Mouse (Mus musculus) forebrain, embryonic 11.5 days (tissue): ENCODE measurements at regions not wholly inside any gene's neighbourhood (a gene's known extent, or its start where the extent isn't known, plus 50 kb on each side); places are given as distances from the start of the nearest gene placed in this dataset.

Experiments used
- ATAC-seq: fragments of 200-750 bp; cut with Nextera tagmentation; replicated peaks from 2 replicates; pipeline ENCODE4 v1.8.0; 2017; ENCODE audit warnings: moderate TSS enrichment; ENCODE audit not compliant: low FRiP score
- DNase-seq: peaks from one replicate; pipeline ENCODE4 v3.0.0-alpha.2; 2017; ENCODE audit warnings: low spot score
- H3K27ac ChIP-seq: fragments of 300-500 bp; sonication (generic); 2 replicates; pipeline ENCODE4 v1.5.1; 2014; ENCODE audit warnings: low read depth, low read length
- H3K27me3 ChIP-seq: fragments of 300-500 bp; sonication (generic); 2 replicates; pipeline ENCODE4 v1.6.1; 2014; ENCODE audit warnings: mild to moderate bottlenecking, low read length, mixed read lengths; ENCODE audit not compliant: control insufficient read depth, insufficient read depth
- H3K36me3 ChIP-seq: fragments of 300-500 bp; sonication (generic); 2 replicates; pipeline ENCODE4 v1.6.1; 2014; ENCODE audit warnings: mild to moderate bottlenecking, low read length, moderate library complexity, mixed read lengths; ENCODE audit not compliant: control insufficient read depth, insufficient read depth
- H3K4me1 ChIP-seq: fragments of 300-500 bp; sonication (generic); replicated peaks from 2 replicates; pipeline ENCODE4 v1.6.1; 2014; ENCODE audit warnings: low read length, mixed read lengths; ENCODE audit not compliant: control insufficient read depth, insufficient read depth
- H3K4me2 ChIP-seq: fragments of 300-500 bp; sonication (generic); 2 replicates; pipeline ENCODE4 v1.6.1; 2014; ENCODE audit warnings: low read depth, mild to moderate bottlenecking, low read length, moderate library complexity, mixed read lengths; ENCODE audit not compliant: severe bottlenecking
- H3K4me3 ChIP-seq: fragments of 300-500 bp; sonication (generic); 2 replicates; pipeline ENCODE4 v1.5.1; 2014; ENCODE audit warnings: low read depth, low read length
- H3K9ac ChIP-seq: fragments of 300-500 bp; sonication (generic); 2 replicates; pipeline ENCODE4 v1.6.1; 2014; ENCODE audit warnings: low read length
- H3K9me3 ChIP-seq: fragments of 300-500 bp; sonication (generic); 2 replicates; pipeline ENCODE4 v1.6.1; 2016; ENCODE audit warnings: low read length, mixed read lengths; ENCODE audit not compliant: control insufficient read depth
- WGBS: fragments of 180-500 bp; shearing (Covaris S2); extraction: QIAGEN DNeasy Blood & Tissue Kit; methylation state at CpG from one replicate; pipeline ENCODE4 v1.1.7; 2014; 5-methylcytosine and 5-hydroxymethylcytosine counted together

- Histone ChIP-seq H3K4me3 (no peak overlapping the region), H3K27me3 (no peaks in the 10 kb centered on the region), H3K4me1 (no peaks in the 10 kb centered on the region), H3K4me2 (no peak overlapping the region), H3K9ac (no peak overlapping the region), H3K36me3 (no peaks in the 10 kb centered on the region), H3K9me3 (no peaks in the 10 kb centered on the region), H3K27ac (no peak overlapping the region)
- 89% methylated on average over 4 of the region's 4 CpGs for WGBS
- ATAC-seq (no peak), DNase-seq (no peak)
These were observed 167.1 kb downstream of the Htr7 start for GRCm38 (mm10) chr19:35890191-35890590.

DNA sequence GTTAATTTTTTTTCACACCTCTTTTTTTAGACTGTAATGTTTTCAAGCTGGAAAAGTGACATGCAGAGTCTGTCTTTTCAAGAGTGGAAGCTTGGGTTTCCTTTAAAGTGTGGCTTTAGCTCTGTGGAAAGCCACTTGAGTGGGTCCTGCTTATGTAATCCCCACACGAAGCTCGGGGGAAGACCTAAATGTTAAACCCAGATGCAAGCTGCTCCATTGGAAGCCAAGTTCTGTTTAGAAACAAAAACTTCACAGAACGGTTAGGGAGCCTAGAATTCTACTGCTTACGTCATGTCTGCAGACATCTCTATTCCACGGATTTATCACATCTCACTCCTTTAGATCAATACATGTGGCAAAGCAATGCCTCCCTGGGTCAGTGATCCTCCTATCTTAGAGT, 171.0 kb downstream of the Htr7 start:
- no peaks in the 10 kb centered on the region for H3K4me1 ChIP-seq
- no peak overlapping the region for H3K9ac ChIP-seq
- no peak overlapping the region for H3K4me2 ChIP-seq
- no peaks in the 10 kb centered on the region for H3K27me3 ChIP-seq
- DNase-seq (no peak), ATAC-seq (no peak)
- H3K36me3 ChIP-seq: no peaks in the 10 kb centered on the region
- WGBS: 77% methylated on average over 5 of the region's 5 CpGs
- H3K4me3 ChIP-seq: no peak overlapping the region
- no peak overlapping the region for H3K27ac ChIP-seq
- no peaks in the 10 kb centered on the region for H3K9me3 ChIP-seq

DNA sequence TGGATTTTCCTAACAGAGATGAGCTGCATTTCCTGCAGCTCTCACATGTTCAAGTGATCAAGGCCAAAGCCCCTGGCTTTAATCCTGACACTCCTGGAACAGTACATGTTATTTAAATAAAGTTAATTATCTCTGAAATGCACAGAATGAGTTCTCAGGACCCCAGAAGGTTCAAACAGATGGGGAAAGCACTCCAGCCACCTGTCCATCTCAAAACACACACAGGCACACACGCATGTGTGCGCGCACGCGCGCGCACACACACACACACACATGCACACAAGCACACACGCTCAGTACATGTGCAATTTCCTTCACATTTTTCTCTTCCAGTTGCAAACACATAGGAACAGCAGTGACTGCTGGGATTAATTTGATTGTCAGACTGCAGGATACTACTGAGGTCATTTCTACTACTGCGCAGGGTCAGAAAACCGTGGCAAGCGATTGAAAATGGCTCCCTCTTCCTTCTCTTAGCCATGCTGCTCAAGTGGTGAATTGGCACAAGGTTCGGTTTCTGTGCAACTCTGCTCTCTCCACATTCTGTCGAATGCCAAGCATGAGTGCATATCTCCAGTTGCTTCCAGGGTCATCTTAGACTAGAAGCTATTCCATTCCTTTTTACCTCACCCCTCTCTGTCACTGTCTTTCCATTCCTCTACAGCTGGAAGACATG, 175.4 kb downstream of the Htr7 start:
- no peaks in the 10 kb centered on the region for H3K9me3 ChIP-seq
- no peak overlapping the region for H3K4me3 ChIP-seq
- DNase-seq (no peak), ATAC-seq (no peak)
- no peaks in the 10 kb centered on the region for H3K36me3 ChIP-seq
- WGBS: 92% methylated on average over 13 of the region's 13 CpGs
- H3K4me1 ChIP-seq: no peaks in the 10 kb centered on the region
- H3K27me3 ChIP-seq: no peaks in the 10 kb centered on the region
- no peak overlapping the region for H3K27ac ChIP-seq
- no peak overlapping the region for H3K9ac ChIP-seq
- H3K4me2 ChIP-seq: no peak overlapping the region

- WGBS: 68% methylated on average over 1 of the region's 1 CpGs
- Histone ChIP-seq H3K27ac (no peak overlapping the region), H3K27me3 (no peaks in the 10 kb centered on the region), H3K36me3 (no peaks in the 10 kb centered on the region), H3K4me3 (no peak overlapping the region), H3K9ac (no peak overlapping the region), H3K9me3 (no peaks in the 10 kb centered on the region), H3K4me2 (no peak overlapping the region), H3K4me1 (no peaks in the 10 kb centered on the region)
- DNase-seq: no peak
- ATAC-seq: no peak
These were observed 181.8 kb downstream of the Htr7 start for GRCm38 (mm10) chr19:35875464-35875863.

DNA sequence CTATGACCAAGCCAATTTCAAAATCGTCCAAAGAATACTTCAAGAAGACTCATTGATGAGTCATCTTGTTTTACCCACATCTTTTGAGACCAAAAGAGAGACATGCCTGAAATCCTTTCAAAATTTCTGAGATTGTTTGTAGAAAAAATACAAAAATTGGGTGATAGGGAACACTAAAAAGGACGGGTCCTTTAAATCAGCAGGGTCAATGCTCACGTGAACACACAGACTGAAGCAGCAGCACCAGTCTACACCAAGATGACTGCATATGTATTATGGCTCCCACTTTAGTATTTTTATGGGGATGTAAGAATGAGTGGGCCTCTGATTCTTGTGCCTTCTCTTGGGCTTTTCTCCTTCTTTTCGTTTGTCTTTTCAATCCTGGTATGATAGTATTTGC, 186.6 kb downstream of the Htr7 start:
- Histone ChIP-seq H3K4me2 (no peak overlapping the region), H3K9ac (no peak overlapping the region), H3K4me3 (no peak overlapping the region), H3K27ac (no peak overlapping the region), H3K9me3 (no peaks in the 10 kb centered on the region), H3K4me1 (no peaks in the 10 kb centered on the region), H3K27me3 (no peaks in the 10 kb centered on the region), H3K36me3 (no peaks in the 10 kb centered on the region)
- DNase-seq (no peak), ATAC-seq (no peak)
- WGBS: 84% methylated on average over 4 of the region's 4 CpGs

DNA sequence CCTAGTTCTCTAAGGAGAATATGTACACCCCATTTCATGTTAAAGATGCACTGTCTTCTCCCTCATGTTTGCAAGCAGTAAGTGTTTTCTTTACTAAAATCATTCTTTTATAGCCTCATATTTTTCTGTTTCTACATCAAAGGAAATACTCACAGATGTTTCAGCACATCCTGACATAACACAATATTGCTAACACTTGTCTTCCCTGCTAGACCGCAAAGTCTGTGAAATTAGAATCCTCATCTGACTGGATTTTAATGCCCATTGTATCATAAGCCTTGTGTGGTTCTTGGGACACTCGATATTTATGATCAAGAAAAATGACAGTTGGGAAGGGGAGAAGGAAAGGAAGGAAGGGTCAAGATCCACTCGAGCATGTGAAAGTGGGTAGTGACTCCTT, 188.8 kb downstream of the Htr7 start:
- ATAC-seq (no peak), DNase-seq (no peak)
- Histone ChIP-seq H3K36me3 (no peaks in the 10 kb centered on the region), H3K9ac (no peak overlapping the region), H3K9me3 (no peaks in the 10 kb centered on the region), H3K27me3 (no peaks in the 10 kb centered on the region), H3K4me1 (no peaks in the 10 kb centered on the region), H3K4me3 (no peak overlapping the region), H3K27ac (no peak overlapping the region), H3K4me2 (no peak overlapping the region)
- WGBS: 89% methylated on average over 3 of the region's 3 CpGs

DNA sequence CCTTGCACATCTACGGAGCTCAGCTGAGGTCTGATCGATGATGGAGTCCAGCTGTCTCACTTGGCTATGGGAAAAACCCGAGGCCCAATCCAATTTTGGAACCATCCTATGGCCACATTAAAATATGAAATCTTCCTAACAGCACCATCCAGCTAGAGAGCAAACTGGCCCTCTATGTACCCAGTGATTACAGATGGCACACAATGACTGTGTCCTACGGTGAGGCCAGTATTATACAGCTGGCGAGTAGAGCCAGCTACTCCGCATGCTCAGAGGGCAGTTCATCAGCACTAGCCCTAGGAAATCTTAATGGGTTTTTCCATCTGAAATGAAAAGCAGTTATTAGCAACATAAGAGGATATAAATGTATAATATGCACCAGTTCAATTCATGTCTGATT, 194.3 kb downstream of the Htr7 start:
- Histone ChIP-seq H3K4me2 (no peak overlapping the region), H3K4me1 (no peaks in the 10 kb centered on the region), H3K9me3 (no peaks in the 10 kb centered on the region), H3K27me3 (no peaks in the 10 kb centered on the region), H3K4me3 (no peak overlapping the region), H3K27ac (no peak overlapping the region), H3K9ac (no peak overlapping the region), H3K36me3 (no peaks in the 10 kb centered on the region)
- WGBS: 91% methylated on average over 6 of the region's 6 CpGs
- ATAC-seq (no peak), DNase-seq (no peak)

DNA sequence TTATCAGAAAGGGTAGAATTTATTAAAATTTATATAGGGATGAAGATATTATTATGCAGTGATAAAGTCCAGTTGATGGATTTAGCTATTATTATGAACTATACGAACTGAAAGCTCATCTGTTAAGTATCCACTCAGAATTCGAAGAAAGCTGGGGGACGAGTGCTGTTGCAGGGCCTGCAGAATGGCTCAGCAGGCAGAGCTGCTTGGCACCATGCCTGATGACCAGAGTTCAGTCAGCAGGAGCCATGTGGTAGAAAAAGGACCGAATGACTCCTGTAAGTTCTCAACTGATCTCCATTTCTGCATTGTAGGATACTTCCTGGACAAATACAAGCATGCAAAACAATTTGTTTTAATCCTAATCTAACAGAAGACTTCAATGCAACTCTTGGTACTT, 195.9 kb downstream of the Htr7 start:
- Histone ChIP-seq H3K9me3 (no peaks in the 10 kb centered on the region), H3K27ac (no peak overlapping the region), H3K27me3 (no peaks in the 10 kb centered on the region), H3K4me2 (no peak overlapping the region), H3K9ac (no peak overlapping the region), H3K4me1 (no peaks in the 10 kb centered on the region), H3K4me3 (no peak overlapping the region), H3K36me3 (no peaks in the 10 kb centered on the region)
- 85% methylated on average over 4 of the region's 4 CpGs for WGBS
- DNase-seq: no peak
- ATAC-seq: no peak

- Histone ChIP-seq H3K4me1 (no peaks in the 10 kb centered on the region), H3K4me3 (no peak overlapping the region), H3K4me2 (no peak overlapping the region), H3K9ac (no peak overlapping the region), H3K27me3 (no peaks in the 10 kb centered on the region), H3K27ac (no peak overlapping the region), H3K9me3 (no peaks in the 10 kb centered on the region), H3K36me3 (no peaks in the 10 kb centered on the region)
- ATAC-seq: peak; percentile 49
- peak; percentile 60 for DNase-seq
- WGBS: 20% methylated on average over 4 of the region's 4 CpGs
These were observed 224.3 kb downstream of the Htr7 start for GRCm38 (mm10) chr19:35832992-35833391.
